Mouse (Mus musculus): ENCODE data around the gene Ppp2r5d. TPM values are rescaled to one million over a fixed set of nuclear protein-coding genes. Genes with fewer than 3 reads are reported as not detected.

The Ppp2r5d gene
- polyA plus RNA-seq, 1 experiment: 28.8 TPM

DNA sequence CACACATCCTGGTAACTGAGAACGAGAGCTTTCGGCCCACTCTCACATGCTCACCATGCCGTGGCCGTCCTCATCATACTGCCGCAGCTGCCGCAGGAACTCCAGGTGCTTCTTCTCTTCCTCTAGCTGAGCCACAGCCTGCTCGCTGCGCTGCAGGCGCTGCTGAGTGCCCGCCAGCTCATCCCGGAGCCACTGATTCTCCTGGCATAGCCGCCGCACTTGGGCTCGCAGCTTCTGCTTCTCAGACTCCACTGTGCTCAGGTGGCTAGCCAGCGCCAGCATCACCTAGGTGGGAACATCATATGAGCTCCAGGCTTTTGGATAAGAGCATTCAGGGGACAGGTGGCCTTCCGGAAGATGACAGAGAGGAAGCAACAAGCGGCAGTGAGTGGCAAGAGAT, 62.9 kb downstream of the Ppp2r5d start:
- DNase-seq (ENCODE audit: low read depth in 1 of 2, low spot score in 2 of 2): no peak
- Histone ChIP-seq H3K4me1 (ENCODE audit: control insufficient read depth, insufficient read depth, insufficient read length) (peaks cover 3% of the 10 kb centered on the region; the same call in 1 of the 2 replicates), H3K27me3 (ENCODE audit: control insufficient read depth, insufficient read depth, low read length) (no peaks in the 10 kb centered on the region), H3K36me3 (ENCODE audit: control insufficient read depth, insufficient read depth, low read length) (peaks cover 13% of the 10 kb centered on the region), H3K4me3 (ENCODE audit: extremely low read depth, insufficient read depth, insufficient read length) (no peak overlapping the region), H3K27ac (ENCODE audit: insufficient read depth, low read length) (no peak overlapping the region)
- WGBS: 96% methylated on average over 17 of the region's 17 CpGs
- TF ChIP-seq POLR2A (IDR thresholded peaks at IDR 0.05; ENCODE audit: low read depth, low read length): no peak
- no peak for TF ChIP-seq CTCF (IDR thresholded peaks at IDR 0.05; ENCODE audit: extremely low read depth, insufficient read depth, insufficient read length, insufficient replicate concordance)

DNA sequence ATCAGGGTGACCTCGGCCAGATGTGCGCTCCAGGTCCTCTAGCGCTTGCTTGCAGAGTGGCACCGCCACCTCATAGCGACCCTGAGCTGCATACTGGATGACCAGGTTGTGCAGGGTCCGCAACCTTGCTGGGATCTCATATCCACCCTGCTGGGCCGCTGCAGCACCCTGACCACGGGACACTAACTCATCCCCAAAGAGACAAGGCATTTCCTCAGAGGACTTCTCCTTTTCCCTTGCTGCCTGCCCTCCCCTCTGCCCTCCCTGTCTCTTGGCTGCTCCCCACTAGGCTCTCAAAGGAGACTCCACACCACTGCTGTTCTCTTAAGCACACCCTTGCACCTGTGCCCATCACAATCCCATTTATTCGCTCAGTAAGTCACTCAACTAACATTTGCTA, 65.0 kb downstream of the Ppp2r5d start:
- TF ChIP-seq POLR2A (IDR thresholded peaks at IDR 0.05; ENCODE audit: low read depth, low read length) (no peak), CTCF (IDR thresholded peaks at IDR 0.05; ENCODE audit: extremely low read depth, insufficient read depth, insufficient read length, insufficient replicate concordance) (no peak)
- Histone ChIP-seq H3K27ac (ENCODE audit: insufficient read depth, low read length) (no peak overlapping the region), H3K4me1 (ENCODE audit: control insufficient read depth, insufficient read depth, insufficient read length) (no peaks in the 10 kb centered on the region; the same call in 1 of the 2 replicates), H3K27me3 (ENCODE audit: control insufficient read depth, insufficient read depth, low read length) (no peaks in the 10 kb centered on the region), H3K36me3 (ENCODE audit: control insufficient read depth, insufficient read depth, low read length) (peaks cover 15% of the 10 kb centered on the region), H3K4me3 (ENCODE audit: extremely low read depth, insufficient read depth, insufficient read length) (no peak overlapping the region)
- DNase-seq (ENCODE audit: low read depth in 1 of 2, low spot score in 2 of 2): no peak
- WGBS: 58% methylated on average over 9 of the region's 9 CpGs

DNA sequence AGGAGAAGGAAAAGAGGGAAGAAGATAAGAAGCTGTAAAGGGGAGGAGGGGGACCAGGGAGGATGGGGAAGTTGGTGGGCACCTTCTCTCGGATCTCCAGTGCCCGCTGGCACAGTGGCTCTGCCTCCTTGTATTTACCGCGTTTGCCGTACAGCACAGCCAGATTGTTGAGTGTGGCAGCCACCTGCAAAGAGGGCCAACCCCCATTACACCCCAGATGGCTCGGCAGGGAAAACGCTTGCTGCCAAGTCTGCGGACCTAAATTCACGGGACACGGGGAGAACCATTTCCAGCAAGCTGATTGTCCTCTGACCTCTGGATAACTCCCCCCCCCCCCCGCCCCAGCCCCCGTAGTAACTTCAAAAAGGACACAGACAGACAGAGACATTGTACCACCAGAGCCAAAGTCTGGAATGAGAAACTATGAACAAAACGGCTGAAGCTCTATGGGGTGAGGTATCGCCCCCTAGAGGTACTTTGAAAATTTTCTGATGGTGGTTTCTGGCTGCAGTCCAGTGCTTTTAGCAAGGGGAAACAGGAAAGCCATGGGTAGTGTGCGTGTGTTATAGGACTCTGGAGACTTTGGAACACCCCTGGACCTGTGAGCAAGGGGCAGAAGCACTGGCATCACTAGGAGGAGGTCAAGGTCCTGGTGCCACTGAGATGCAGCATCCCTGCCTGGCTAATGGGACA, 67.9 kb downstream of the Ppp2r5d start:
- Histone ChIP-seq H3K4me1 (ENCODE audit: control insufficient read depth, insufficient read depth, insufficient read length) (no peaks in the 10 kb centered on the region; the same call in 1 of the 2 replicates), H3K27me3 (ENCODE audit: control insufficient read depth, insufficient read depth, low read length) (no peaks in the 10 kb centered on the region), H3K4me3 (ENCODE audit: extremely low read depth, insufficient read depth, insufficient read length) (no peak overlapping the region), H3K27ac (ENCODE audit: insufficient read depth, low read length) (no peak overlapping the region), H3K36me3 (ENCODE audit: control insufficient read depth, insufficient read depth, low read length) (peaks cover 13% of the 10 kb centered on the region)
- WGBS: 10% methylated on average over 15 of the region's 15 CpGs
- peak in 1 of 2 experiments; percentile 49 for DNase-seq (ENCODE audit: low read depth in 1 of 2, low spot score in 2 of 2)
- TF ChIP-seq POLR2A (IDR thresholded peaks at IDR 0.05; ENCODE audit: low read depth, low read length) (no peak), CTCF (IDR thresholded peaks at IDR 0.05; ENCODE audit: extremely low read depth, insufficient read depth, insufficient read length, insufficient replicate concordance) (peak; percentile 39; the same call in 1 of the 2 replicates)

Other genes starting within 250 kb of the Ppp2r5d start
- gene Ttbk1, start 217.4 kb downstream of the Ppp2r5d start, polyA plus RNA-seq (2012; rRNA removed): 0.82 and 0.89 TPM in 2 replicates
- 2.3 and 3.6 TPM in 2 replicates for gene Dnph1, start 208.4 kb downstream of the Ppp2r5d start, polyA plus RNA-seq (2012; rRNA removed)
- 16.2 and 19.4 TPM in 2 replicates for gene Cul9, start 158.7 kb downstream of the Ppp2r5d start, polyA plus RNA-seq (2012; rRNA removed)
- 146 and 226 TPM in 2 replicates for gene Srf, start 148.9 kb downstream of the Ppp2r5d start, polyA plus RNA-seq (2012; rRNA removed)
- gene Ptk7, start 75.6 kb downstream of the Ppp2r5d start, polyA plus RNA-seq (2012; rRNA removed): 8.5 and 11.1 TPM in 2 replicates
- gene Klc4, start 59.1 kb downstream of the Ppp2r5d start, polyA plus RNA-seq (2012; rRNA removed): 14.2 and 14.6 TPM in 2 replicates
- gene Mrpl2, start 58.9 kb downstream of the Ppp2r5d start, polyA plus RNA-seq (2012; rRNA removed): 48.3 and 49.8 TPM in 2 replicates
- gene Cul7, start 54.8 kb downstream of the Ppp2r5d start, polyA plus RNA-seq (2012; rRNA removed): 19.0 and 21.5 TPM in 2 replicates
- gene Rrp36, start 30.8 kb downstream of the Ppp2r5d start, polyA plus RNA-seq (2012; rRNA removed): 25.8 and 32.8 TPM in 2 replicates
- gene Mea1, start 26.3 kb downstream of the Ppp2r5d start, polyA plus RNA-seq (2012; rRNA removed): 30.2 and 34.6 TPM in 2 replicates
- 57.5 and 69.2 TPM in 2 replicates for gene Klhdc3, start 24.2 kb downstream of the Ppp2r5d start, polyA plus RNA-seq (2012; rRNA removed)
- gene Pex6, start 6.4 kb upstream of the Ppp2r5d start, polyA plus RNA-seq (2012; rRNA removed): 44.9 and 64.0 TPM in 2 replicates
- gene Gnmt, start 24.1 kb upstream of the Ppp2r5d start, polyA plus RNA-seq (2012; rRNA removed): 6.4 and 8.1 TPM in 2 replicates
- gene Cnpy3, start 47.1 kb upstream of the Ppp2r5d start, polyA plus RNA-seq (2012; rRNA removed): 55.6 and 62.8 TPM in 2 replicates
- gene Ptcra, start 58.6 kb upstream of the Ppp2r5d start, polyA plus RNA-seq (2012; rRNA removed): 0.08 and 0.20 TPM in 2 replicates
- 37.3 and 73.8 TPM in 2 replicates for gene 2310039H08Rik, start 67.5 kb upstream of the Ppp2r5d start, polyA plus RNA-seq (2012; rRNA removed)
- 13.7 and 14.0 TPM in 2 replicates for gene Rpl7l1, start 77.6 kb upstream of the Ppp2r5d start, polyA plus RNA-seq (2012; rRNA removed)
- 14.4 and 14.5 TPM in 2 replicates for gene Bicral, start 153.4 kb upstream of the Ppp2r5d start, polyA plus RNA-seq (2012; rRNA removed)
- 17.2 and 21.3 TPM in 2 replicates for gene Tbcc, start 185.6 kb upstream of the Ppp2r5d start, polyA plus RNA-seq (2012; rRNA removed)
- not detected in 2 replicates for gene Prph2, start 205.3 kb upstream of the Ppp2r5d start, polyA plus RNA-seq (2012; rRNA removed)

All from spleen, adult 2 months (tissue).